Mouse (Mus musculus) CH12.LX (cell line): ENCODE measurements around the gene Etv6. TPM values are rescaled to one million over a fixed set of nuclear protein-coding genes. Genes with fewer than 3 reads are reported as not detected.

Source experiments
- DNase-seq: peaks from one replicate; pipeline ENCODE4 v3.0.0-alpha.2; 2013; ENCODE audit errors: extremely low read depth
- H3K27ac ChIP-seq: 2 replicates; pipeline ENCODE4 v1.5.1; 2012; ENCODE audit warnings: low read depth, mild to moderate bottlenecking, control low read depth, moderate library complexity; ENCODE audit not compliant: insufficient read depth
- H3K27me3 ChIP-seq: replicated peaks from 2 replicates; pipeline ENCODE3; 2012; ENCODE audit warnings: inconsistent platforms
- H3K36me3 ChIP-seq, 2 experiments: replicated peaks in 1 of 2; 2 replicates each; pipeline versions ENCODE3 to v1.6.1; 2012; ENCODE audit warnings: inconsistent platforms in 1 of 2, low read length in 1 of 2, mild to moderate bottlenecking in 1 of 2, mixed read lengths in 1 of 2, moderate library complexity in 1 of 2; ENCODE audit not compliant: control insufficient read depth in 1 of 2, insufficient read depth in 1 of 2
- H3K4me1 ChIP-seq, 2 experiments: 2 replicates each; pipeline ENCODE4 v1.6.1; 2012; ENCODE audit warnings: inconsistent platforms in 1 of 2, moderate library complexity in 1 of 2; ENCODE audit not compliant: insufficient read depth in 2 of 2, control insufficient read depth in 1 of 2
- H3K4me2 ChIP-seq: 2 replicates; pipeline ENCODE4 v1.6.1; 2012; ENCODE audit warnings: low read depth, mild to moderate bottlenecking, control low read depth; ENCODE audit not compliant: poor library complexity, insufficient read depth, severe bottlenecking
- H3K4me3 ChIP-seq, 3 experiments: fragments of 150-350 bp in 1 of 3; sonication (generic) in 1 of 3; replicated peaks in 1 of 3; 2 replicates each; pipeline versions ENCODE3 to v1.5.1; 2011 to 2012; ENCODE audit warnings: low read depth in 2 of 3, low read length in 2 of 3, mild to moderate bottlenecking in 2 of 3, moderate library complexity in 2 of 3, control low read depth in 1 of 3, improper control_type of control experiment in 1 of 3, inconsistent platforms in 1 of 3, mixed read lengths in 1 of 3; ENCODE audit not compliant: poor library complexity in 1 of 3
- H3K79me2 ChIP-seq: replicated peaks from 2 replicates; pipeline ENCODE4 v1.6.1; 2012; ENCODE audit warnings: mild to moderate bottlenecking, moderate library complexity; ENCODE audit not compliant: control insufficient read depth, poor library complexity, insufficient read depth, severe bottlenecking; ENCODE audit errors: extremely low read depth
- H3K9ac ChIP-seq: 2 replicates; pipeline ENCODE4 v1.6.1; 2012; ENCODE audit warnings: low read depth, mild to moderate bottlenecking, control low read depth, moderate library complexity; ENCODE audit not compliant: insufficient read depth
- H3K9me3 ChIP-seq: replicated peaks from 2 replicates; pipeline ENCODE3; 2012; ENCODE audit warnings: low read length, inconsistent platforms, mixed read lengths
- BHLHE40 ChIP-seq: IDR thresholded peaks from 2 replicates; pipeline ENCODE4 v1.6.1; 2011; ENCODE audit warnings: mild to moderate bottlenecking, low read depth, low read length, improper control_type of control experiment
- CHD2 ChIP-seq: IDR thresholded peaks from 2 replicates; pipeline ENCODE4 v1.6.1; 2011; ENCODE audit warnings: low read length, improper control_type of control experiment
- CTCF ChIP-seq, 2 experiments: IDR thresholded peaks in 1 of 2; conservative IDR thresholded peaks in 1 of 2; 2 replicates each; pipeline ENCODE4 v1.5.1; 2011 to 2012; ENCODE audit warnings: low read depth in 2 of 2, low read length in 2 of 2, improper control_type of control experiment in 1 of 2, inconsistent platforms in 1 of 2, mild to moderate bottlenecking in 1 of 2, moderate library complexity in 1 of 2
- ELF1 ChIP-seq: IDR thresholded peaks from 2 replicates; pipeline ENCODE4 v1.6.1; 2014; ENCODE audit warnings: low read depth, mild to moderate bottlenecking, inconsistent platforms, low read length, improper control_type of control experiment
- EP300 ChIP-seq: IDR thresholded peaks from 2 replicates; pipeline ENCODE4 v1.6.1; 2011; ENCODE audit warnings: low read length, improper control_type of control experiment
- ETS1 ChIP-seq: conservative IDR thresholded peaks from 2 replicates; pipeline ENCODE4 v1.6.1; 2012; ENCODE audit warnings: low read depth, mild to moderate bottlenecking, inconsistent platforms, low read length, improper control_type of control experiment, moderate library complexity
- GABPA ChIP-seq: IDR thresholded peaks from 2 replicates; pipeline ENCODE4 v1.6.1; 2012; ENCODE audit warnings: low read depth, low read length, improper control_type of control experiment, inconsistent platforms; ENCODE audit not compliant: insufficient replicate concordance
- IRF4 ChIP-seq: IDR thresholded peaks from 2 replicates; pipeline ENCODE4 v1.6.1; 2014; ENCODE audit warnings: low read depth, mild to moderate bottlenecking, inconsistent platforms, low read length, improper control_type of control experiment
- JUN ChIP-seq: IDR thresholded peaks from 2 replicates; pipeline ENCODE4 v1.6.1; 2011; ENCODE audit warnings: low read depth, mild to moderate bottlenecking, low read length, improper control_type of control experiment, moderate library complexity; ENCODE audit not compliant: insufficient read depth
- JUND ChIP-seq: conservative IDR thresholded peaks from 2 replicates; pipeline ENCODE4 v1.6.1; 2011; ENCODE audit warnings: low read depth, low read length, improper control_type of control experiment
- MAFK ChIP-seq: IDR thresholded peaks from 2 replicates; pipeline ENCODE4 v1.6.1; 2011; ENCODE audit warnings: low read length, improper control_type of control experiment; ENCODE audit not compliant: insufficient replicate concordance
- MAX ChIP-seq: IDR thresholded peaks from 2 replicates; pipeline ENCODE4 v1.6.1; 2011; ENCODE audit warnings: low read length, improper control_type of control experiment
- MEF2A ChIP-seq: IDR thresholded peaks from 2 replicates; pipeline ENCODE4 v1.6.1; 2014; ENCODE audit warnings: low read depth, mild to moderate bottlenecking, inconsistent platforms, low read length, improper control_type of control experiment, borderline replicate concordance
- MXI1 ChIP-seq: IDR thresholded peaks from 2 replicates; pipeline ENCODE4 v1.6.1; 2011; ENCODE audit warnings: mild to moderate bottlenecking, low read depth, low read length, improper control_type of control experiment
- MYC ChIP-seq: IDR thresholded peaks from 2 replicates; pipeline ENCODE4 v1.6.1; 2011; ENCODE audit warnings: low read depth, mild to moderate bottlenecking, improper control_type of control experiment, low read length
- NRF1 ChIP-seq: IDR thresholded peaks from 2 replicates; pipeline ENCODE4 v1.6.1; 2014; ENCODE audit warnings: low read depth, mild to moderate bottlenecking, inconsistent platforms, low read length, improper control_type of control experiment, moderate library complexity
- POLR2A ChIP-seq: IDR thresholded peaks from 2 replicates; pipeline ENCODE4 v1.6.1; 2011; ENCODE audit warnings: low read depth, mild to moderate bottlenecking, improper control_type of control experiment, low read length
- POLR2AphosphoS2 ChIP-seq: IDR thresholded peaks from 2 replicates; pipeline ENCODE4 v1.6.1; 2011; ENCODE audit warnings: low read depth, low read length, improper control_type of control experiment
- RAD21 ChIP-seq: IDR thresholded peaks from 2 replicates; pipeline ENCODE4 v1.6.1; 2011; ENCODE audit warnings: low read depth, mild to moderate bottlenecking, low read length, improper control_type of control experiment, moderate library complexity
- RCOR1 ChIP-seq: conservative IDR thresholded peaks from 2 replicates; pipeline ENCODE4 v1.6.1; 2012; ENCODE audit warnings: low read depth, mild to moderate bottlenecking, inconsistent platforms, low read length, improper control_type of control experiment
- SIN3A ChIP-seq: IDR thresholded peaks from 2 replicates; pipeline ENCODE4 v1.6.1; 2012; ENCODE audit warnings: low read length, improper control_type of control experiment, inconsistent platforms
- TBP ChIP-seq: conservative IDR thresholded peaks from 2 replicates; pipeline ENCODE4 v1.6.1; 2011; ENCODE audit warnings: low read depth, low read length, improper control_type of control experiment
- TCF12 ChIP-seq: IDR thresholded peaks from 2 replicates; pipeline ENCODE4 v1.6.1; 2014; ENCODE audit warnings: low read depth, mild to moderate bottlenecking, inconsistent platforms, low read length, improper control_type of control experiment
- USF1 ChIP-seq: IDR thresholded peaks from 2 replicates; pipeline ENCODE4 v1.6.1; 2014; ENCODE audit warnings: low read depth, mild to moderate bottlenecking, inconsistent platforms, low read length, improper control_type of control experiment
- ZC3H11A ChIP-seq: IDR thresholded peaks from 2 replicates; pipeline ENCODE4 v1.6.1; 2012; ENCODE audit warnings: low read depth, mild to moderate bottlenecking, inconsistent platforms, low read length, improper control_type of control experiment
- ZKSCAN1 ChIP-seq: IDR thresholded peaks from 2 replicates; pipeline ENCODE4 v1.6.1; 2012; ENCODE audit warnings: low read depth, inconsistent platforms, low read length, improper control_type of control experiment, borderline replicate concordance
- ZMIZ1 ChIP-seq: IDR thresholded peaks from 2 replicates; pipeline ENCODE4 v1.6.1; 2012; ENCODE audit warnings: low read depth, mild to moderate bottlenecking, inconsistent platforms, low read length, improper control_type of control experiment
- ZNF384 ChIP-seq: IDR thresholded peaks from 2 replicates; pipeline ENCODE4 v1.6.1; 2012; ENCODE audit warnings: low read depth, low read length, improper control_type of control experiment, inconsistent platforms
- dilution Hi-C: fragments of 300-500 bp; cut with MboI; formaldehyde crosslinking; loops from 2 replicates; pipeline ENCODE4 v1.14.3; 2020; ENCODE audit warnings: low sequenced_read_pairs; ENCODE audit not compliant: extremely low pct_unique_long_range_greater_than_20kb, extremely low pct_ligation_motif_present
- in situ Hi-C: fragments of 300-500 bp; cut with MboI; formaldehyde crosslinking; loops from 3 replicates; pipeline ENCODE4 v1.14.3; 2019; ENCODE audit warnings: low sequenced_read_pairs, low pct_ligation_motif_present, low pct_unique_long_range_greater_than_20kb, mixed read lengths
- polyA plus RNA-seq: library from polyadenylated mRNA; unstranded; fragments of >175 nt; gene quantifications from 2 replicates; pipeline ENCODE4 v1.2.1, GENCODE M21; 2012; ENCODE audit warnings: low read depth; ENCODE audit not compliant: insufficient read length
- total RNA-seq, 2 experiments: library from RNA; depleted of rRNA; stranded (reverse); fragments of 300-350 nt in 1 of 2; fragments of >200 nt in 1 of 2; gene quantifications; 2 replicates each; pipeline ENCODE4 v1.2.3; 2012 to 2014

Etv6 gene
- total and polyA plus RNA-seq, 3 experiments, result 7.6 to 29.5 (median 10.1) TPM

- H3K4me2 ChIP-seq, result no peak overlapping the region
- in situ Hi-C loops, result no loop called here
- no peak overlapping the region for H3K4me3 ChIP-seq
- H3K4me1 ChIP-seq, result peaks cover 0 to 27% of the 10 kb centered on the region in 2 experiments; a peak in 2 of 4 replicates
- no peak overlapping the region for H3K27ac ChIP-seq
- H3K9ac ChIP-seq, result no peak overlapping the region
- TF ChIP-seq RAD21 (no peak), MXI1 (no peak), NRF1 (no peak), JUND (no peak), ELF1 (no peak), USF1 (no peak), ZC3H11A (no peak), BHLHE40 (no peak), POLR2AphosphoS2 (no peak), CHD2 (no peak), IRF4 (no peak), JUN (no peak), RCOR1 (no peak), GABPA (no peak), TCF12 (no peak)
- TF ChIP-seq, all 38 proteins: peak for 0
- no peak for DNase-seq
- Histone ChIP-seq H3K36me3 (peaks cover 29 to 89% of the 10 kb centered on the region in 2 experiments), H3K79me2 (no peaks in the 10 kb centered on the region), H3K27me3 (no peaks in the 10 kb centered on the region), H3K9me3 (no peaks in the 10 kb centered on the region)
- dilution Hi-C loops, result no loop called here
Measured at GRCm38 (mm10) chr6:134247324-134247723, 211.8 kb downstream of the Etv6 start.

GRCm38 (mm10) chr6:134248720-134249119, 213.2 kb downstream of the Etv6 start:
- peaks cover 0 to 13% of the 10 kb centered on the region in 2 experiments; a peak in 2 of 4 replicates for H3K4me1 ChIP-seq

More at GRCm38 (mm10) chr6:134248720-134249119, 213.2 kb downstream of the Etv6 start:
- Histone ChIP-seq H3K9ac (no peak overlapping the region), H3K4me2 (no peak overlapping the region), H3K79me2 (no peaks in the 10 kb centered on the region), H3K9me3 (no peaks in the 10 kb centered on the region), H3K27me3 (no peaks in the 10 kb centered on the region), H3K4me3 (no peak overlapping the region), H3K36me3 (peaks cover 29 to 83% of the 10 kb centered on the region in 2 experiments), H3K27ac (no peak overlapping the region)
- DNase-seq, result no peak
- no peak for TF ChIP-seq ZMIZ1
- TF ChIP-seq GABPA, result no peak
- TF ChIP-seq ZNF384, result no peak
- no peak for TF ChIP-seq MEF2A
- no peak for TF ChIP-seq MAX
- TF ChIP-seq ETS1, result no peak
- no peak for TF ChIP-seq CHD2
- no peak for TF ChIP-seq EP300
- TF ChIP-seq MXI1, result no peak
- TF ChIP-seq SIN3A, result no peak
- no peak for TF ChIP-seq IRF4
- TF ChIP-seq POLR2A, result no peak
- TF ChIP-seq ZKSCAN1, result no peak
- no peak for TF ChIP-seq CTCF (conservative IDR thresholded peaks at IDR 0.05 in 1 of 2, IDR thresholded peaks at IDR 0.05 in 1 of 2; ENCODE audit: low read depth in 2 of 2, low read length in 2 of 2)
- no peak for TF ChIP-seq RCOR1
- no peak for TF ChIP-seq ZC3H11A
- TF ChIP-seq TBP, result no peak
- no peak for TF ChIP-seq MYC
- no peak for TF ChIP-seq MAFK
- dilution Hi-C loops (no loop called here), in situ Hi-C loops (no loop called here)
